Mouse (Mus musculus) thymus, postnatal 10 days (tissue): ENCODE data around the gene Pfdn4.
A peak's percentile ranks its signal among the peaks of the same experiment; 100 is the strongest.

Experiments
- DNase-seq, 2 experiments: peaks; one replicate each; pipeline ENCODE4 v3.0.0; 2021; ENCODE audit warnings: low spot score in 2 of 2

Pfdn4 gene

DNA sequence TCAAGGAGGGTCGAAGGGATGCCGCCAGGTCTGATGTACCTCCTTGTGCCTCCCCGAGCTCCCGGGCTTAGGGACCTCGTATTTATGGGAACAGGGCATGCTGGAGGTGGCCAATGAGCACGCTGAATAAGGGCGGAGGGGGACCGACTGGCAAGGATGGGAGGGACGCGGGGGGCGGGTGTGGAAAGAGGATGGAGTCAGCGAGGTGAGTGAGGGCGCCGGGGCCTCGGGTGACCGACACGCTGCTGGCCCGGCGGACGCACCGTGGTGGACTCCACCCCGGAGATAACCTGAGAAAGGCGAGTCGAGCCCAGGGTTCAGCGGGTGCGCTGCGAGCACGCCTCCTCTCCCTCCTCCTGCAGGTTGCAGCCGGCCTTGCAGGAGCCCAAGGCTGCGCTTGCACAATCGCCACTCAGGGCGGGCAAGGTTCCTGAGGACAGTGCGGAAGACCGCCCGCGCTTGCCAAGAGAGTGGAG is 901 bp downstream of the Pfdn4 start, which contains the start of gene Cyp24a1:
Gene Cyp24a1, minus strand, starts transcription at position 55 of the 476 bp plus-strand sequence.
- DNase-seq: no peak

DNA sequence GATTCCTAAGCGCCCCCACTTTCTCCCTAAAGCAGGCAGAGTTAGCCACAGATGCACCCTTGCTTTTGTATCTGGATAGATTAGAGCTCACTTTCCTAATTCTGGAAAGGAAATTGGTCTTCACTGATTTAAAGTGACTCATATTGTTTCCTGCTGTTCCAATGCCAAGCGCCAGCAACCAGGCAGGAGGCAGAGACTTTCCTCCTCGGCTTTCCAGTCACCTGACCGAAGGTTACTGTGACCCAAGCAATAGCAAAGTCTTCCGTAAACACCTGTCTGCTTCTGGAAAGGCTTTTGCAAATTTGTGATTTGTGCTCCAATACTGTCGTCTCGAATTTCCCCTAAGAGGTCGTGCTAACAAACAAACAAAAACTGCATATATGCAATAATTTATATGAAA is 1.8 kb downstream of the Pfdn4 start:
- DNase-seq: no peak

DNA sequence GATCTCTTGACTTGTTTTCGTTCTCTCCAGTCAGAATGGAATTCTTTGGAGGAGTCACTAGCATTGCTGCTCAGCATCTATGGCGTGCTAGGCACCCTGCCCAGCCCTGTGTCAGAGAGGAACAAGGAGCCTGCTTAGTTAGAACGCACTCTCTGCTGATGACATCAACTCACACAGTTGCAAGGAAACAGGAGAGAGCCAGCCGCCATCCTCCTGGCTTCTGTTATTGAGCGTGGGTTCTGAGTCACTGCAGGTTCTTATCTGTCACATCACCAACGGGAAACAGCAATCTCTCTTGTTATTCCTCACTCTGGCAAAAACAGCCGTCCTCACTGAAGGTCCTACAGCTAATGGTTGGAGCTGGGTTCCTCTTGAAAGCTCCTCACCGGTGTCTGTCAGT is 7.1 kb downstream of the Pfdn4 start:
- DNase-seq: no peak

DNA sequence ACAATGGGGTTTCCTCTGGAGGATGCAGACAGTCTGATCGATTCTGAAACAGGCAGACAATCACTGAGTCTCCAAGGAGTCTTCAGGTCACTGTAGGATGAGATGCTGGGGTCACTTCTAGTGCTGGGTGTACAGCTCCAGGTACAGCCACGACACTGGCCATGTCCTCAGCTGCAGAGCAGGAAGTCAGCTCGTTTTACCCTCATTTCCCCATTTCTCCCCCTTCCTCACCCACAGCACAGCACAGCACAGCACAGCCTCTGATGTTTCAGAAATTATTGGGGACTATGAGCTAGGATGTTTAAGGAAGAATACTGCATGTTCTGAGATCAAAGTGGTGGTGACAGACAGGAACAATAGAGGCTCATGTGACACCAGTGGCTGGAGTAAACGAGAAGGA is 7.8 kb downstream of the Pfdn4 start:
- no peak for DNase-seq

DNA sequence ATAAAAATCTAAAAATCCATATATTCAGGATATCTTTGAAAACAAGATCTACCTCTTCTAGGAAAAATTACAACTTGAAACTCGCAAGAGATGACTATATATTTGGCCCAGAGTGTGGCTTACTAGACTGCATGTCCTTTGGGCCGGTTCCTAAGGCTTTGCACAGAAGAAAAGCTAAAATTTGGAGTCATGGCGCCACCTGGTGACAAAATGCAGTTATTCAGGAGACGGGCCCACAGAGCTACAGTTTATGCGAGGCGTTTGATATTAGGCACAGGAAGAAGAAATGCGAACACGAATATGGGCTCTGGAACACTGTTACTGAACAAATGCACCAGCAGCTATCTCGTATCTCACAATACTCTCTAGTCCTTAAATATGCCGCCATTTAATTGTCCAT is 11.5 kb downstream of the Pfdn4 start:
- DNase-seq: peak; percentile 54 to 72

DNA sequence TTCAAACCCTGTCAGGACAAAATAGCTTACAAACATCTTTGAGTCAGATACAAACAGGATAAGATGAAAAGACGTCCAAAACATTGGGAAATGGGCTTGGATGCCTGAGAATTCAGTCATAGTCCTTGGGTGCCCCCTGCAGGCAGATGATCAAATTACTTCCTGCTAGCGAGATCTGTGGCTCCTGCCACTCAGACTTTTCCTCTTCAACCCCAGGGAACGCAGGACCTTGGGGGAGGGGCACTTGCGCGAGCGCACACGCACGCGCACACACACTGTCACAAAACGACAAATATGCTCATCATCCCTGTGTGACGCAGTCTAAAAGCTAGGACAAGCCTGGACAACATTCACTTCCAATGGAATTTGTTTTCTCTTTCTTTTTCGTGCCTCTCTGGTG is 12.6 kb downstream of the Pfdn4 start:
- peak; percentile 70 to 83 for DNase-seq

DNA sequence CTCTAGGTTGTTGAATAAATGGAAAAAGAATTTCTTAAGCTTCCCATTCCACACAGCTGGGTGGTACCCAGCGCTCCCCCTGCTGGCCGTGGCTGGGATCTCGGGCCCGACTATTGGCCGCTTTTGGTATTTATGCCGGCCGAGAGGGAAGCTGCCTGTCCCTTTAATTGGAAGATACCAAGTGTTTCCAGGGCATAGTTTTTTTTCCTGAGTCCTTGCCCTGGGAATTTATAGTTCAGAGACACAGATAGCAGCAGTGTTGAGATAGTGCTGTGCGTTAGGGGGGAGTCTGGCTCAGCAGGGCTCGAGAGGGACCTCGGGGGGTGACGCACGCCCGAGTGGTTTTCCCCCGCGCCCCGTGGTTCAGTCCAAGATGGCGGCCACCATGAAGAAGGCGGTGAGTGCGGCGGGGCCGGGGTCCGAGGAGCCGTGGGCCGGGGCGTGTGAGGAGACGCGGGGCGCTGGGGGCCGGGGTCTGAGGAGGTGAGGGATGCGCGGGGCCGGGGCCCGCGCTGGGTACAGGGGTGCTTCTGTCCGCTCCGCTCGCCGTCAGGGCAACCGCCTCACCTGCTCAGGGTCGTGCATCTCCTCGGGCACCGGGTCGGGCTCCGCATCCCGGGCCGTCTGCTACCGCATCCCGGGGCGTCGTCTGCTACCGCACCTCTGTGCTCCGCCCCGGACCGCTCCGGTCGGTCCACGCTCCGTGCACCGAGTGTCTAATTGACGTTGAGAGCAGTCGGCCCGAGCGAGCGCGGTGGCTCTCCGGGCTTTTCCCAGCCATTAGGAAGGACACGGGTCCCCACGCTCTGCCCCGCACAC is 15.1 kb downstream of the Pfdn4 start:
- peak; percentile 77 to 93 for DNase-seq

DNA sequence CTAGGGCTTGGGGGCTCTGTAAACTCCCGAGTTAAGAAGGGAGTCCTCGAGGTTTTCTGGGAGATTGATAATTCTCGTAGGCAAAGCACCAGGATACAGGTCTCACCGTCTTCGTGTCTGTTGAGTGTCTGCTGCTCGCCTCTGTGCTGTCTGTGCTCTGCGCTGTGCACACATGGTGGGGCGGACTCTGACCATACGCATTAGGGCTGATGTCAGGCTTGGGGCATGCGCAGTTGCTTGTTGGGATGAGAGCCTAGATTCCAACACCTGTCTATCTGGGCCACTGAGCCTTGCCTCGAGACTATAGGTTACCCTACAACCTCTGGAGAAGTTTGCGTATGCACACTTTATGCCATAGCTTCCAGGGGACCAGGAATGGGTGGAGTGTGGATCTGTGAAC is 17.5 kb downstream of the Pfdn4 start:
- DNase-seq: no peak

DNA sequence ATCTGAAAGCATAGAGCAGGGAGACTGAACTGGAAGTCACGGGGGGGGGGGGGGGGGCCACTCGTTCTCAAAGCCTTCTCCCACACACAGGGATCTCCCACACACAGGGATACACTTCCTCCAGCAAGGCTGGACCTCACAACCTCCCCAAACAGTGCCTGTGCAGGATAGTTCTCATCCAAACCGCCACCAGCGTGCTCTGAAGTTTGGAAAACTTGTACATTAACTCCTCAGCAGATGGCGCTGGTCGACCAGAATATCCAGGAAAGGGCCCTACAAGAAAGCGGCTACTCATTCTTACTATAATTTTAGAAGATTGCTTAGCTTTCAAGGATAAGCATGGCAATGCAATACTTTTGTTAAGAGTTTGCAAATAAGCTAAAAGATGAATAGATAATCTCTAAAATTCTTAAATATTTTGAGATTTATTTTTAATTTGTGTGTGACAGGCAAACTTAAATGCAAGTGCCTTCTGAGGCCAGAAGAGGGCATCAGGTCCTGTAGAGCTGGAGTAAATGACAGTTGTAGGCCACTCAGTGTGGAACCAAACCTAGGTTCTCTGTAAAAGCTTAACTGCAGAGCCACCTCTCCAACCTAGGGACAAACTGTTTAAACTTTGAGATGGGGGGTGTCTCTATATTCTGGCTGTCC is 24.2 kb downstream of the Pfdn4 start:
- DNase-seq: peak; percentile 12 to 37

DNA sequence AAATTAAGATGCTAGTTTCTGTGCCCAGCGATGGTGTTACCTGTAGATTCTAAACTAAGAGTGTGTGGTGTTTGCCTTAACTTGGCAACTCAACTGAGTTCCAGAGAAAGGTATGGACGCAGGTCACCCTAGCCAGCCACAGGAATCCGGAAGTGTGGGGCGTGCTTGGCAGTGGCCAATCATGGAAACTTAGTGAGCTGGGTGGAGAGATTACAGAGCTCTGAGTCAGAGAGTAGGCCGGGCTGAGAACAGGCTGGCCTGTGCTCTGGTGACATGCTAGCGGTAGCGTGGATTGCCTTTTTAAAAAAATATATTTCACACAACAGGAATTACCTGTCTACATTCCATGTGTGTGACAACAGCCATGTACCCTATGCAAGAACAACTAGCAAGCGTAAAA is 30.3 kb downstream of the Pfdn4 start:
- no peak for DNase-seq

DNA sequence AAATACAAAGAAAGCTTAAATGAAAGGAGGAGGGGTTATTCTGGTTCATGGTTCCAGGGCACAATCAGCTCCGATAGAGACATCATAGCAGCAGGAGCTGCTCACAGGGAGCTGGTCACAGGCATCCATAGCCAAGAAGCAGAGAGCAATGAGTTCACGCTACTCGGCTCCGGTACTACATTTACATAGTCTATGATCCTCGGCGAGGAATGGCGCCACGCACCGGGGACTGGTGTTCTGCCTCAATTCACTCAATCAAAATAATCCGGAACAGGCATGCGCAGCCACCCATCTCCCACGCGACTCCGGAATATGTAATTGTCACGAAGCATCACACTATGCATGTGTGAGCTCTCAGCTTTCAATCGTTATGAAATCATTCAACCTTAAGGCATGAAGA is 31.8 kb downstream of the Pfdn4 start:
- no peak for DNase-seq

DNA sequence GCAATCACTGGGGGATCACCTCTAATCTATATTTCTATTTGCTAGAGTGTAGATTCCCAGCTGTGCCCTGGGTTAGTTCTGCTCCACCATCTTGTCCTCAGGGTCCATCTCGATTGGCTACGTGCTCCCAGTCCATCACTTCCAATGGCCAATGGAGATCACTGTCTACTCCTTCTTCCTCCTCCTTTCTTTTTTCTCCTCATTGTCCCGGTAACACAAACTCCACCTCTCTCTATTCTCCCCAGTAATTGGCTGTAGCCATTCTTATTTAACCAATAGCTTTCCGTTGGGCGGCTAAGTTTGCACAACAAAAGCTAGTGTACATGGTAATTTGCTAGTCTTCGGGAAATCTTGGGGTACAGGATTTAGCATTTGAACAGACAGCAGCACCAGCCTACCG is 33.5 kb downstream of the Pfdn4 start:
- no peak for DNase-seq

DNA sequence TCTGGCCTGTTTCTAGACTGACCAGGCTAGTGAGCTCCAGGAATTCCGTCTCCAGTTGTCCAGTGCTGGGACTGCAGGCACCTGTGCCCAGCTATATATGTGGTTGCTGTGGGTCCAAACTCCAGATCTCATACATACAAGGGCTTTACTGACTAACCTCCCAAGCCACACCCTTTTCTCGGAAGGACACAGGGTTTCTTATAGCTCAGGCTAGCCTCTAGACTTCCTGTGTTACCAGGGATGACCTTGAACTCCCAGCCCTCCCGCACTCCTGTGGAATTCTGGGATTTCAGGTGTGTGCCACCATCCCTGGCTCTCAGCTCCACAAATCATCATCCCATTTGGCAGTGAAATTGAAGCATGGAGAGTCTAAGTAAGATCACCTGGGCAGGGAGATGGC is 34.0 kb downstream of the Pfdn4 start:
- DNase-seq: no peak

DNA sequence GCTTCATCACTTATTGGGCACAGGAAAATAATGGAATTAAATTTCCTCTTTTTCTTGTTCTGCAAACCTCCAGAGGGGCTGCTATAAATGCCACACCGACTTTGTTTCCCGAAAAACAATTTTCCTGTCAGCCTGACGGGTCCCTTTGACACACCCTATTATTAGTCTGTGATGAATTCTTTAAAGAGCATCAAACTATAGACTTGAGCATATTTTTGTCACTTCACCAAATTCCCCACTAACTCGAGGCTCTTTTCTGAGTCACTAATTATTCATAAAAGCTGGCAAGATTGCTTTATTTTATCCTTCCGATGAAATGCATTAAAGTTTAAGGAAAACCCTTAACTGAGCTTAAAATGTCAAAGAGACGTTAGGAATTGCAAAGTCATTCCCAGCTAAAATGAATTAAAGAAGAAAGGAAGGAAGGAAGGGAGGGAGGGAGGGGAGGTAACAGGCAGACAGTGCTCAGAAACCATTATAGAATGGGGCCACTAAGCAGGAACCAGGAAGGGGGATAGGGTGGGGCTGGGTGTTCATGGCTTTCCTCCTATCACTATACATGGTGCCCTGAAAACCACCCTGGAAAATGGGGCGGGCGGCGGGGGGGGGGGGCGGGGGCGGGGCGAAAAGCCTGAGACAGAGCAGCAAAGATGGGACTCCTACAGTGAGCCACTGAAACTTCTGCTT is 38.0 kb downstream of the Pfdn4 start:
- no peak for DNase-seq

DNA sequence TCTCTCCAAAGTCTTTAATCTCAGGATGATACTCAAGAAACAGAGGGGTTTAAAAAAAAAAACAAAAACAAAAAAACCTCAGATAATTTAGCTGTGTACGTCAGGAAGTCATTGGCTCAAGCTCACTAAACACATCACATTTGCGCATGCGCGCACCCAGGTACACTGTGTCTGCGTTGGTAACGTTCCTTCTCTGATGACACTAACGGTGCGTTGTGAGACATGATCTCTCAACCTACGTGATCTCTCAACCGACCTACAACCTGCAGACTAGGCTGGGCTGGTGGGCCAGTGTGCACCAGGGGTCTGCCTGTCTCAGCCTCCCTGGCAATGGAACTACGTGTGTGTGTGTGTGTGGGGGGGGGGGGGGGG is 38.6 kb downstream of the Pfdn4 start:
- no peak for DNase-seq

DNA sequence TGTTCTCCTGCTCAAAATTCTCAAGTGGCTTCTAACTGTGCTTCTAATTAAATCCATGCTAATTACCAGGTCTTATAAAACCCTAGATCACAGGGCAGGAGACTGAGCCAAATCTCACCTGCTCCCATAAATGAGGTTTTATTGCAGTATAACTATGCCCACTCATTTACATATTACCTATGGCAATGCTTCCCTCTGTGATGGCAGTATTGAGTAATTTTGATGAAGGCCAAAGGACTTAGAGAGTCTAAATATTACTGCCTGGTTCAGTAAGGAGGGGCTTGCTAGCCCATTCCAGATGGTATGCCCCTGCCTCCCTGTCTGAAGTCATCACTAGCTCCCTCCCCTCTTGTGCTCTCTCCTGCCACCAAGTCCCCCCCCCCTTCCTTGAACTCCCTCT is 39.6 kb downstream of the Pfdn4 start:
- no peak for DNase-seq

DNA sequence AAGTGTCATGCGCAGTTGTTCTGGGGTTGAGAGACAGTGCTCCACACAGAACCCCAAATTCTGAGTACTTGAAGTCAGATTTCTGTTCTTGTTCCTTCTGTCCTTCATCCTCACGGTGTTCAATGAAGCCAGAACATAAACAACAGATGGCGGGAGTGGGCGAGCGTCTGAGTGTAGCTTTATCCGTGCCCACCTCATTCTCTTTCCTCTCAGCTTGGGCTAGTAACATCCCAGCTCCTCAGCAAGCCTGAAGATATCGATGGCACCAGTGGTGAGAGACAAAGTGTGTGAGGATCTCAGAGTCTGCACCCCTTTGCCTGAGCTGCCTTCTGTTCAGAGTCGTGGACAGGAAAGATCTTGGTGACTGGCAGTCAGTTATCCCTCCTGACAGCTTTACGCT is 43.0 kb downstream of the Pfdn4 start:
- no peak for DNase-seq

DNA sequence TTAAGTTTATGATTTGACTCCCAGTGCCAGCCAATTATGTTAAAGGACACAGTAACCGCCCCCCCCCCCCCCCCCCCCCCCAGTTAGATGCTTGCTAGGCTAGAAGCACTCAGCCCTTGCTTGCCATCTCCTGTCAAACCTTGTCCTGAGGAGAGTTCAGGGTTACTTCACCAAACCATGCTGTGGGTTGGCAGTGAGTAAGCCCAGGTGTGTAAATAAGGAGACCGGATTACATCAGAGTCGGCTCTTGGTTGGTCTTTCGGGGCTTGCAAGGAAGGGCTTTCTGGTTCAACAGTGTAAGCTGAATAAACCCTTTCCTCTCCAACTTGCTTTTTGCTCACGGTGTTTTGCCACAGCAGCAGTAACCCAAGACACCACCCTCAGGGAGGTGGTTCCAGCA is 47.4 kb downstream of the Pfdn4 start:
- DNase-seq: no peak

DNA sequence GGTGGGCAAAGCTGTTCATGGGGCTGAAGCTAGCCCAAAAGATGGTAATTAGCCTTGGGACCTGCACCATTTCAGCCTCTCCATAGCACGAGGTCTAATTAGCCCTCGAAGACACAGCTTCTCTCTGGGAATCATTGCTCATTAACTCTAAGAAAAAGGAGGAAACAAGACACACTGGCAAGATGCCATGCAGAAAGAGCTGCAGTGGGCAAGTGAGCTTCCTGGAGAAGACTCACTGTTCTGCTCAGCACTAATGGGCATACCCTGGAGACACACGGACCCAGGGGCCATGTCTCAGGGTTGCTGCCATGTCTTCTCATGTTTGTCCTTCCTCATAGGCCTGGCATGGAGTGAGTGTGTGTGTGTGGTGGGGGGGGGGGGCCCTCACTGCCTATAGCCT is 47.9 kb downstream of the Pfdn4 start:
- DNase-seq: no peak

DNA sequence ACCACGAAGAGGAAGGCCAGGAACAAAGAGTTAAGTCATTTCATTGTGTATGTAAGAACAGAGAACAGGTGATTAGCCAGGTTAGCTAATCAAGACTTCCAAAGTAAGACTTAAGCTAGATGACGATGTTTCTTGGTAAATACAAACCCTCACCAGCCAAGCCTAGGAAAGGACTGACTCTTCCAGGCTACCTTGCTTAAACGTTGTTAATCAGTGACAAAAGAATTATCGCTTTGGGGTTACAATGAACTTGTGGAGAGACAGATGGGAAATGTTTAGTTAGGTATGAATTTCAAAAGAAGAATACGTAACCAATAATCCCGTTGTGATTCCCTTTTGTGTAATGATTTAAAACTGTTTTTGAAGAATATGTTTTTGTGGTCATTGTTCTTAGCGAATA is 48.7 kb downstream of the Pfdn4 start:
- DNase-seq: no peak

DNA sequence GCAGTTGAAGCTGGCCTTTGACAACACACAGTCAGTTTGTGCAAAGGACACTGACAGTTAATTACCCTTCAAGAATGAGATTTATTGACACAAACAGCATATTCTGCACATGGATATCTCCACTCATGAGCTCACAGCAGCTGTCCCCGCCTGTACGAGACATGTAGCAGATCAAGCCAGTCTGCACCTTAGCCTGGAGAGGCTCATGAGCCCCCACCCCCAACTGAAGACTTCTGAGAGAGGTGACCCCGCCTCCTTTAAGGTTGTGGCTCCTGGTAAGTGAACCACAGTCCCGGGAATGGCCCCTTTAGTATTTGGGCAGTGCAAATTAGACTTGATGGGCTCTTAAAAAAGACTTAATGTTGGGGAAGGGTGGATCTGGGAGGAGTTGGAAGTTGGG is 49.5 kb downstream of the Pfdn4 start:
- DNase-seq: no peak

DNA sequence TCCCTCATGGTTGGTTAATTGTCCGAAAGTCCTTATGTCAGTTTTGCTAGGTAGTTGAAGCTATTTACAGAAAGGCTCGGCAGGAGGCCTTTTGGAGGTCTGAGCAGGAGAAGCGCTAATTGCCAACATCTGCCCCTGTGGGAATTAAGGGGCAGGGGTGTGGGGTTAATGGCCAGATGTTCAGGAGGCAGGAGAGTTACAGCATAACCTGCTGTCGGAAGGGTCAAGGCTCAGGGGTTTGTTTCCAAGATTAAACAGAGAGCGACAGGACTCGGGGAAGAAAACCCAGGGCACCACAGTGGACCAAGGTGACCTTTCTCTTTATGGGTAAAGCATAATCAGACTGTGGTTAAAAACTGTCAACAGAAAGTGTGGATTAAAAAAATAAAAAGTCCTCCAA is 51.3 kb downstream of the Pfdn4 start:
- DNase-seq: no peak

DNA sequence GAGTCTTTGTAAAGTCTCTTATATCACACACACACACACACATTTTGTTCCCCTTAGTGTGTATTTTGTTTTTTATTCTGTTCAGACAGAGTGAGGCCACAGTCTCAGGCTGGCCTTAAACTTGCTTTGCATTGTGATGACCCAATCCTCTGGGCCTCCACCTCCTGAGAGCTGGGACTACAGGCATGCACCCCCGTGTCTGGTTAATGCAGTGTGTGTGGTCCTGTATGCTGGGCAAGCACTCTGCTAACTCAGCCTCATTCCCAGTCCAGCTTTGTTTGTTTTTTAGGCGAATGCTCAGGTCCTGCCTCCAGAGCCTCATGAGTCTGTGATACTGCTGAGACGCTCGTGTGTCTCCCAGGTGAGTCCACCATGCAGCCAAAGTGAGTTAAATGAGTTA is 51.8 kb downstream of the Pfdn4 start:
- DNase-seq: no peak
